Mouse (Mus musculus): ENCODE results near the gene Invs. TPM values are rescaled to one million over a fixed set of nuclear protein-coding genes. Genes with fewer than 3 reads are reported as not detected.
A peak's percentile ranks its signal among the peaks of the same experiment; 100 is the strongest.

Gene Invs
- polyA plus RNA-seq, 1 experiment from 2014 or later, result 3.1 TPM

DNA sequence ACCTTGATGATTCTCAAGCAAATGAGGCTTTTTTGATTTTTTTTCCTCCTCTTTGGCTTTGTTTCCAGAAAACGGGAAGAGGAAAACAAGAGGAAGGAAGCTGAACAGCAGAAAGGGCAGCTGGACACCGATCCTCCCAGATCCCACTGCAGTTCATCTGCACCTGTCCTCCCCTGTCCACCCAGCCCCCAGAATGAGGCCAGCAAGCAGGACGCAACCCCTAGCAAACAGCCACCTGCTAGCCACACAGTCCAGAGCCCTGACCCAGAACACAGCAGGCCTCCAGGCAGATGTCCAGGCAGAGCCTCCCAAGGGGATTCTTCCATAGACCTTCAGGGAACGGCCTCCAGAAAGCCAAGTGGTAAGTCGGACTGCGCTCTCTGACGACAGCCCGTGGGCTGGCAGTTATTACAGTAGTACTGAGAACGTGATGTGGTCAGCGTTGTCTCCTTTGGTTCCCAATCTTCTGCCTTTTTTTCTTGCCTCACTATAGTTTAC is 136.3 kb downstream of the Invs start:
- ATAC-seq (no peak), DNase-seq (ENCODE audit: low spot score) (no peak)
- Histone ChIP-seq H3K27ac (ENCODE audit: low read depth, low read length) (no peak overlapping the region), H3K4me3 (ENCODE audit: low read depth, low read length) (no peak overlapping the region), H3K27me3 (replicated peaks; ENCODE audit: control insufficient read depth, insufficient read depth, low read length) (no peaks in the 10 kb centered on the region), H3K36me3 (ENCODE audit: control insufficient read depth, insufficient read depth, low read length) (no peaks in the 10 kb centered on the region), H3K4me1 (ENCODE audit: control insufficient read depth, insufficient read depth, low read length) (no peaks in the 10 kb centered on the region), H3K4me2 (ENCODE audit: low read length) (no peak overlapping the region), H3K9me3 (replicated peaks; ENCODE audit: control insufficient read depth, low read length) (no peaks in the 10 kb centered on the region), H3K9ac (ENCODE audit: low read length) (no peak overlapping the region)
- WGBS, result 88% methylated on average over 10 of the region's 10 CpGs

DNA sequence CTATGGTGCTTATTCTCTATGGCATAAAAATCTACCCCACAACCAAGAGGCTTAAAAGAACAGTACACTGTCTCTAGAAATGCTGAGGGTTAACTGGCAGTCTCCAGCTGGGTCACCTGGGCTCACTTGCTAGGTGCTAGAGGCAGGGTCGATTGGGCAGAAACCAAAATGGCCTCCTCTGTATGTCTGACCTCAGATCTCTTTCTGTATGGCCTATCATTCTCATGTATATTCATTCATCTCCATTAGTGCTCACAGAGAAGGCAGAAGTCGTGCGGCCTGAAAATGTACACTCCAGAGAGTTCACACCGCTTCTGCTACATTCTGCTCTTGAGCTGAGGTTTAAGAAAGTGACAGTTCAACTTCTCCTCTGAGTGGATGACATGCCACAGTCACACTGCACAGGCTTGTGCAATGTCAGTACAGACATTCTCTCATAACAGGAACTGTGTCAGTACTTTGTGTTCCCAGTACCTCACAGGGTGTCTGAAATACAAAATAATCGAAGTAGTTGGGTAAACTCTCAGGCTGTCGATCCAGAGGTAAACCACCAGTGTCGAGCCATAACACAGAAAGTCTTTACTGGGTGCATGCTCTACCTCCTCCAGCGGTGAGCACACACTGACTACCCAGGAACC is 139.4 kb downstream of the Invs start:
- 91% methylated on average over 8 of the region's 8 CpGs for WGBS
- H3K4me2 ChIP-seq (ENCODE audit: low read length), result no peak overlapping the region
- H3K4me1 ChIP-seq (ENCODE audit: control insufficient read depth, insufficient read depth, low read length), result no peaks in the 10 kb centered on the region
- ATAC-seq, result no peak
- no peak overlapping the region for H3K4me3 ChIP-seq (ENCODE audit: low read depth, low read length)
- no peaks in the 10 kb centered on the region for H3K9me3 ChIP-seq (replicated peaks; ENCODE audit: control insufficient read depth, low read length)
- DNase-seq (ENCODE audit: low spot score), result no peak
- H3K27ac ChIP-seq (ENCODE audit: low read depth, low read length), result no peak overlapping the region
- no peak overlapping the region for H3K9ac ChIP-seq (ENCODE audit: low read length)
- no peaks in the 10 kb centered on the region for H3K27me3 ChIP-seq (replicated peaks; ENCODE audit: control insufficient read depth, insufficient read depth, low read length)
- H3K36me3 ChIP-seq (ENCODE audit: control insufficient read depth, insufficient read depth, low read length), result 0 out of 2 replicates have a peak, but pooled peaks cover 9% of the 10 kb centered on the region

DNA sequence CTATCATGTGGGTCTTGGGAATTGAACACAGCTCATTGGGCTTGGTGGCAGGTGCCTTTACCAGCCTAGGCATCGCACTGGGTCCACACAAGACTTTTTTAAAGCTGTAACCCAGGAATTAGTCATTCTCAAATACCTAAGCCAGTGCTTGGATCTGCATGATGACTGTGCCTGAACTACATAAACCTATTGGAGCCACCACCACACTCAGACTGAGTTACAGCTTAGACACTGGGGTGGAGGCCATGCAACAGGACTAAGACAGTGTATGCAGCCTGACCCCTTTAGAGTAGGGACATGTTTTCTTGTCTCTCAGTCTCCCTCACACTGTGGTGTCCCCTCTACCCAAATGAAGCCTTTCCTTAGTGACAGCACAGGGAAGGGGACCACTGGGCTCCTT is 143.1 kb downstream of the Invs start:
- ATAC-seq, result no peak
- no peak overlapping the region for H3K4me3 ChIP-seq (ENCODE audit: low read depth, low read length)
- no peaks in the 10 kb centered on the region for H3K27me3 ChIP-seq (replicated peaks; ENCODE audit: control insufficient read depth, insufficient read depth, low read length)
- H3K36me3 ChIP-seq (ENCODE audit: control insufficient read depth, insufficient read depth, low read length), result 0 out of 2 replicates have a peak, but pooled peaks cover 16% of the 10 kb centered on the region
- no peaks in the 10 kb centered on the region for H3K9me3 ChIP-seq (replicated peaks; ENCODE audit: control insufficient read depth, low read length)
- 97% methylated on average over 1 of the region's 1 CpGs for WGBS
- no peak overlapping the region for H3K27ac ChIP-seq (ENCODE audit: low read depth, low read length)
- DNase-seq (ENCODE audit: low spot score), result no peak
- H3K4me1 ChIP-seq (ENCODE audit: control insufficient read depth, insufficient read depth, low read length), result no peaks in the 10 kb centered on the region
- no peak overlapping the region for H3K9ac ChIP-seq (ENCODE audit: low read length)
- H3K4me2 ChIP-seq (ENCODE audit: low read length), result no peak overlapping the region

- H3K4me2 ChIP-seq (ENCODE audit: low read length), result no peak overlapping the region
- WGBS, result 54% methylated on average over 2 of the region's 2 CpGs
- no peaks in the 10 kb centered on the region for H3K4me1 ChIP-seq (ENCODE audit: control insufficient read depth, insufficient read depth, low read length)
- no peak for ATAC-seq
- H3K36me3 ChIP-seq (ENCODE audit: control insufficient read depth, insufficient read depth, low read length), result peaks cover 21% of the 10 kb centered on the region; the same call in 1 of the 2 replicates
- H3K9ac ChIP-seq (ENCODE audit: low read length), result no peak overlapping the region
- DNase-seq (ENCODE audit: low spot score), result no peak
- H3K4me3 ChIP-seq (ENCODE audit: low read depth, low read length), result no peak overlapping the region
- H3K9me3 ChIP-seq (replicated peaks; ENCODE audit: control insufficient read depth, low read length), result no peaks in the 10 kb centered on the region
- H3K27ac ChIP-seq (ENCODE audit: low read depth, low read length), result no peak overlapping the region
- no peaks in the 10 kb centered on the region for H3K27me3 ChIP-seq (replicated peaks; ENCODE audit: control insufficient read depth, insufficient read depth, low read length)
Measured at GRCm38 (mm10) chr4:48423738-48424137, 144.2 kb downstream of the Invs start.

DNA sequence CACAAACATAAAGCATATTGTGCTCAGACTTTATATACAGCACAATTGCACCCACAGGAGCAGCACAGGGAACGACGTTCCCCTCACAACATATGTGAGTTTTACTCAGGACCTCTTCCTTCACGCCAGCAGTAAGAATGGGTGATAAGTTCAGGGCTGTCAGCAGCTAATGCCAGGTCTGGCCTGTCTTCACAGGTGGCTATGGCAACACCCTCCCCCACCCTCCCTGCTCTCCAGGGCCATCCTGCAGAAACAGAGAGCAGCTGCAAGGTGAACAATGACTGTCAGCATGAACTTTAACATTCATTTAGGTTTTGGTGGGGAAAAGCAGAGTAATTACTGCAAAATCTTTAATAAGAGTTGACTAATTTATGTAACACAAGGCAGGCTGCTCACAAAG is 147.9 kb downstream of the Invs start:
- DNase-seq (ENCODE audit: low spot score) (no peak), ATAC-seq (no peak)
- Histone ChIP-seq H3K4me3 (ENCODE audit: low read depth, low read length) (no peak overlapping the region), H3K27ac (ENCODE audit: low read depth, low read length) (no peak overlapping the region), H3K4me2 (ENCODE audit: low read length) (no peak overlapping the region), H3K27me3 (replicated peaks; ENCODE audit: control insufficient read depth, insufficient read depth, low read length) (no peaks in the 10 kb centered on the region), H3K4me1 (ENCODE audit: control insufficient read depth, insufficient read depth, low read length) (no peaks in the 10 kb centered on the region), H3K9ac (ENCODE audit: low read length) (no peak overlapping the region), H3K36me3 (ENCODE audit: control insufficient read depth, insufficient read depth, low read length) (peaks cover 55% of the 10 kb centered on the region), H3K9me3 (replicated peaks; ENCODE audit: control insufficient read depth, low read length) (no peaks in the 10 kb centered on the region)
- WGBS, result 69% methylated on average over 3 of the region's 3 CpGs

- 94% methylated on average over 2 of the region's 2 CpGs for WGBS
- Histone ChIP-seq H3K4me1 (ENCODE audit: control insufficient read depth, insufficient read depth, low read length) (no peaks in the 10 kb centered on the region), H3K4me3 (ENCODE audit: low read depth, low read length) (no peak overlapping the region), H3K27me3 (replicated peaks; ENCODE audit: control insufficient read depth, insufficient read depth, low read length) (no peaks in the 10 kb centered on the region), H3K27ac (ENCODE audit: low read depth, low read length) (no peak overlapping the region), H3K9me3 (replicated peaks; ENCODE audit: control insufficient read depth, low read length) (no peaks in the 10 kb centered on the region), H3K9ac (ENCODE audit: low read length) (no peak overlapping the region), H3K4me2 (ENCODE audit: low read length) (no peak overlapping the region), H3K36me3 (ENCODE audit: control insufficient read depth, insufficient read depth, low read length) (peaks cover 55% of the 10 kb centered on the region)
- ATAC-seq (no peak), DNase-seq (ENCODE audit: low spot score) (no peak)
Measured at GRCm38 (mm10) chr4:48428054-48428453, 148.5 kb downstream of the Invs start.

GRCm38 (mm10) chr4:48454106-48454773 is 174.7 kb downstream of the Invs start:
- no peaks in the 10 kb centered on the region for H3K9me3 ChIP-seq (replicated peaks; ENCODE audit: control insufficient read depth, low read length)
- no peak overlapping the region for H3K4me3 ChIP-seq (ENCODE audit: low read depth, low read length)
- WGBS, result 100% methylated on average over 2 of the region's 2 CpGs
- H3K9ac ChIP-seq (ENCODE audit: low read length), result no peak overlapping the region
- no peak for ATAC-seq
- peak; percentile 47 for DNase-seq (ENCODE audit: low spot score)
- H3K27ac ChIP-seq (ENCODE audit: low read depth, low read length), result no peak overlapping the region
- no peaks in the 10 kb centered on the region for H3K4me1 ChIP-seq (ENCODE audit: control insufficient read depth, insufficient read depth, low read length)
- no peak overlapping the region for H3K4me2 ChIP-seq (ENCODE audit: low read length)
- H3K27me3 ChIP-seq (replicated peaks; ENCODE audit: control insufficient read depth, insufficient read depth, low read length), result no peaks in the 10 kb centered on the region
- peaks cover 57% of the 10 kb centered on the region for H3K36me3 ChIP-seq (ENCODE audit: control insufficient read depth, insufficient read depth, low read length)

DNA sequence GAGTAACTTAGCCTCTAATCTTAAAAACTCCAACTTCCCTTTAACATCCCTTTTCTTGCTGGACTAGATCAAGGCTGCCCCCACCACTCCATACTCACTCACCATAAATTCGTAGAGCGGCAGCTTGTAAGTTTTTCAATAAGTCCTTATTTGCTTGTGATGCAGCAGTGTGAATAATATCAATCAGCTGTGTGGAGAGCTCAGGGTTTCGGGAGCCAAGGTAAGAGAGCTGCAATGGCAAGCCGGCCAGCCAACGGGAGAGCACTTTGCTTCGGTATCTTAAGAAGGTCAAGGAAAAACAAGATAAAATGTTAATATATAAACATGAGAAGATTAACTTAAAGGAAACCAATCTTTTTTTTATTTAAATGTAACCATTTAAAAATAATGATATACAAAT is 178.9 kb downstream of the Invs start:
- no peak overlapping the region for H3K27ac ChIP-seq (ENCODE audit: low read depth, low read length)
- H3K4me2 ChIP-seq (ENCODE audit: low read length), result no peak overlapping the region
- no peak overlapping the region for H3K4me3 ChIP-seq (ENCODE audit: low read depth, low read length)
- H3K9me3 ChIP-seq (replicated peaks; ENCODE audit: control insufficient read depth, low read length), result no peaks in the 10 kb centered on the region
- no peaks in the 10 kb centered on the region for H3K4me1 ChIP-seq (ENCODE audit: control insufficient read depth, insufficient read depth, low read length)
- ATAC-seq (no peak), DNase-seq (ENCODE audit: low spot score) (no peak)
- H3K27me3 ChIP-seq (replicated peaks; ENCODE audit: control insufficient read depth, insufficient read depth, low read length), result no peaks in the 10 kb centered on the region
- peaks cover 46% of the 10 kb centered on the region for H3K36me3 ChIP-seq (ENCODE audit: control insufficient read depth, insufficient read depth, low read length)
- H3K9ac ChIP-seq (ENCODE audit: low read length), result no peak overlapping the region
- 95% methylated on average over 6 of the region's 6 CpGs for WGBS

DNA sequence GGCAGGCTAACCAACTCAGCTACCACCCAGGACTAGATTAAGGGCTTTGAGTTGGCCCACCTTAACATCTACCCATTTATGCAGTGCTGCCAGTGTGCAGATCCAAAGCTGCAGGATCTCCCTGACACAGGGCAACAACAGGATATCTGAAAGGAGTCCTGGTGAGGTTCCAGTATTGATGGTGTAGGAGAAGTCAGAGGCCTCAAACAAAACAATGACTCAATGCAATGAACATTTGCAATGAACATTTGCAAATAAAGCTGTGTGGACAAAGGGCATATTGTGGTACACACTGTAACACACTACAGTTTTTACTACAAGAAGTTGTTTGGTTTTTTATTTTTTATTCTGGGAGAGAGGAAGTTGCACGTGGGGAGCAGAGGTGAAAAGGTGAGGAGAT is 181.5 kb downstream of the Invs start:
- Histone ChIP-seq H3K9ac (ENCODE audit: low read length) (no peak overlapping the region), H3K9me3 (replicated peaks; ENCODE audit: control insufficient read depth, low read length) (no peaks in the 10 kb centered on the region), H3K36me3 (ENCODE audit: control insufficient read depth, insufficient read depth, low read length) (peaks cover 42% of the 10 kb centered on the region), H3K27me3 (replicated peaks; ENCODE audit: control insufficient read depth, insufficient read depth, low read length) (no peaks in the 10 kb centered on the region), H3K4me1 (ENCODE audit: control insufficient read depth, insufficient read depth, low read length) (no peaks in the 10 kb centered on the region), H3K27ac (ENCODE audit: low read depth, low read length) (no peak overlapping the region), H3K4me2 (ENCODE audit: low read length) (no peak overlapping the region), H3K4me3 (ENCODE audit: low read depth, low read length) (no peak overlapping the region)
- WGBS, result 88% methylated on average over 1 of the region's 1 CpGs
- DNase-seq (ENCODE audit: low spot score) (no peak), ATAC-seq (no peak)
